Mouse (Mus musculus) monocyte, adult 2 months (primary cell): ENCODE data around the gene Sh2b2.
A peak's percentile ranks its signal among the peaks of the same experiment; 100 is the strongest.

ENCODE experiments used
- DNase-seq, 2 experiments: peaks; one replicate each; pipeline ENCODE4 v3.0.0; 2022; ENCODE audit warnings: low spot score in 2 of 2, low read depth in 1 of 2

Gene Sh2b2

GRCm38 (mm10) chr5:136246452-136246838, at the start of gene Sh2b2:
TSS of gene Sh2b2 (minus strand) at chr5:136246556.
- DNase-seq: peak in 1 of 2 experiments; percentile 29

GRCm38 (mm10) chr5:136292971-136293418, 46.6 kb upstream of the Sh2b2 start:
- DNase-seq: no peak

- DNase-seq: no peak
These were observed 46.0 kb upstream of the Sh2b2 start for GRCm38 (mm10) chr5:136292361-136292760.

- no peak for DNase-seq
These were observed 45.2 kb upstream of the Sh2b2 start for GRCm38 (mm10) chr5:136291562-136291961.

- DNase-seq: no peak
These were observed 43.4 kb upstream of the Sh2b2 start for GRCm38 (mm10) chr5:136289776-136290175.

- DNase-seq: no peak
These were observed 42.2 kb upstream of the Sh2b2 start for GRCm38 (mm10) chr5:136288351-136289081.

- DNase-seq: no peak
These were observed 40.2 kb upstream of the Sh2b2 start for GRCm38 (mm10) chr5:136286566-136286965.

- no peak for DNase-seq
These were observed 38.8 kb upstream of the Sh2b2 start for GRCm38 (mm10) chr5:136285106-136285505.

- DNase-seq: no peak
These were observed 35.0 kb upstream of the Sh2b2 start for GRCm38 (mm10) chr5:136281351-136281750.

- no peak for DNase-seq
These were observed 28.4 kb upstream of the Sh2b2 start for GRCm38 (mm10) chr5:136274739-136275138.

GRCm38 (mm10) chr5:136269937-136270336, 23.6 kb upstream of the Sh2b2 start:
- no peak for DNase-seq

GRCm38 (mm10) chr5:136266077-136266476, 19.7 kb upstream of the Sh2b2 start:
- DNase-seq: no peak

GRCm38 (mm10) chr5:136263342-136263741, 17.0 kb upstream of the Sh2b2 start:
- no peak for DNase-seq

GRCm38 (mm10) chr5:136258919-136259318, 12.6 kb upstream of the Sh2b2 start:
- peak in 1 of 2 experiments; percentile 48 for DNase-seq

- DNase-seq: peak in 1 of 2 experiments; percentile 65
These were observed 6.5 kb upstream of the Sh2b2 start for GRCm38 (mm10) chr5:136252899-136253298.

GRCm38 (mm10) chr5:136251004-136251403, 4.6 kb upstream of the Sh2b2 start:
- DNase-seq: peak in 1 of 2 experiments; percentile 65

- DNase-seq: no peak
These were observed 2.1 kb upstream of the Sh2b2 start for GRCm38 (mm10) chr5:136248441-136248840.

GRCm38 (mm10) chr5:136245541-136246451, 560 bp downstream of the Sh2b2 start:
- no peak for DNase-seq

- peak; percentile 52 to 73 for DNase-seq
These were observed 1.4 kb downstream of the Sh2b2 start for GRCm38 (mm10) chr5:136244762-136245540.

GRCm38 (mm10) chr5:136243851-136244761, 2.2 kb downstream of the Sh2b2 start:
- DNase-seq: no peak
